Mouse (Mus musculus) liver, postnatal 0 days (tissue): Measurements from ENCODE around the gene Senp6.

Experiments
- CTCF ChIP-seq: sonication (generic); IDR thresholded peaks from 2 replicates; pipeline ENCODE4 v1.5.1; 2016; ENCODE audit warnings: antibody characterized with exemption, low read depth
- EP300 ChIP-seq: IDR thresholded peaks from 2 replicates; pipeline ENCODE4 v1.6.1; 2016; ENCODE audit warnings: antibody characterized with exemption, low read depth, mild to moderate bottlenecking

GRCm38 (mm10) chr9:80068028-80068515 is 1.4 kb downstream of the Senp6 start:
- TF ChIP-seq EP300 (no peak), CTCF (no peak)
